Mouse (Mus musculus) lung, postnatal 0 days (tissue): ENCODE measurements around the gene Ggnbp2.

Experiments used
- CTCF ChIP-seq: IDR thresholded peaks from 2 replicates; pipeline ENCODE4 v1.5.1; 2016; ENCODE audit warnings: antibody characterized with exemption, mild to moderate bottlenecking
- EP300 ChIP-seq: IDR thresholded peaks from 2 replicates; pipeline ENCODE4 v1.6.1; 2016; ENCODE audit warnings: antibody characterized with exemption, mild to moderate bottlenecking, control low read depth

- TF ChIP-seq CTCF (no peak), EP300 (no peak)
Observed at GRCm38 (mm10) chr11:84871548-84872069, 992 bp upstream of the Ggnbp2 start.
